Mouse (Mus musculus): Measurements from ENCODE around the gene Flrt2. TPM values are rescaled to one million over a fixed set of nuclear protein-coding genes. Genes with fewer than 3 reads are reported as not detected.

Gene Flrt2
- polyA plus RNA-seq, 1 experiment from 2014 or later, result 0.48 TPM

- WGBS (ENCODE audit: insufficient replicate concordance), result 1% methylated on average over 62 of the region's 68 CpGs
- peak overlapping the region; percentile 11; the same call in 1 of the 2 replicates for H3K9ac ChIP-seq (replicated peaks)
- TF ChIP-seq CTCF (IDR thresholded peaks at IDR 0.05; ENCODE audit: low read depth), result peak; percentile 18; the same call in 1 of the 2 replicates
- no peak for TF ChIP-seq EP300 (IDR thresholded peaks at IDR 0.05; ENCODE audit: low read depth)
These were observed 3.2 kb downstream of the Flrt2 start for GRCm38 (mm10) chr12:95694991-95695833.

GRCm38 (mm10) chr12:95695834-95696521, 4.0 kb downstream of the Flrt2 start:
- peak overlapping the region; percentile 43 for H3K4me3 ChIP-seq (ENCODE audit: low read depth, low read length)
- TF ChIP-seq CTCF (IDR thresholded peaks at IDR 0.05; ENCODE audit: low read depth) (no peak), EP300 (IDR thresholded peaks at IDR 0.05; ENCODE audit: low read depth) (no peak)
- H3K27me3 ChIP-seq (ENCODE audit: insufficient read depth, low read length), result peaks cover 66% of the 10 kb centered on the region
- WGBS (ENCODE audit: insufficient replicate concordance), result under 1% methylated on average over 28 of the region's 28 CpGs
- H3K9ac ChIP-seq (replicated peaks), result no peak overlapping the region
- peak; percentile 10; the same call in 1 of the 2 replicates for ATAC-seq
- DNase-seq, result no peak
- H3K4me2 ChIP-seq (ENCODE audit: low read depth, low read length), result peak overlapping the region; percentile 74
- H3K9me3 ChIP-seq (ENCODE audit: low read length), result no peaks in the 10 kb centered on the region
- peaks cover 3% of the 10 kb centered on the region; the same call in 1 of the 2 replicates for H3K4me1 ChIP-seq (ENCODE audit: insufficient read depth)
- no peak overlapping the region for H3K27ac ChIP-seq (ENCODE audit: low read depth)
- H3K36me3 ChIP-seq (replicated peaks; ENCODE audit: insufficient read depth, low read length), result no peaks in the 10 kb centered on the region

More at GRCm38 (mm10) chr12:95694991-95695833, 3.2 kb downstream of the Flrt2 start:
- Histone ChIP-seq H3K9me3 (ENCODE audit: low read length) (no peaks in the 10 kb centered on the region), H3K4me2 (ENCODE audit: low read depth, low read length) (peak overlapping the region; percentile 74), H3K4me3 (ENCODE audit: low read depth, low read length) (peak overlapping the region; percentile 43), H3K36me3 (replicated peaks; ENCODE audit: insufficient read depth, low read length) (no peaks in the 10 kb centered on the region), H3K4me1 (ENCODE audit: insufficient read depth) (peaks cover 3% of the 10 kb centered on the region; the same call in 1 of the 2 replicates), H3K27ac (ENCODE audit: low read depth) (0 out of 2 replicates have a peak overlapping the region, but pooled peaks have one; percentile 18), H3K27me3 (ENCODE audit: insufficient read depth, low read length) (peaks cover 69% of the 10 kb centered on the region)
- DNase-seq (peak; percentile 30), ATAC-seq (peak; percentile 43)

GRCm38 (mm10) chr12:95696522-95697025, 4.5 kb downstream of the Flrt2 start:
- H3K4me1 ChIP-seq (ENCODE audit: insufficient read depth), result peaks cover 3% of the 10 kb centered on the region; the same call in 1 of the 2 replicates
- 15% methylated on average over 6 of the region's 6 CpGs for WGBS (ENCODE audit: insufficient replicate concordance)
- peaks cover 60% of the 10 kb centered on the region for H3K27me3 ChIP-seq (ENCODE audit: insufficient read depth, low read length)
- no peak overlapping the region for H3K27ac ChIP-seq (ENCODE audit: low read depth)
- H3K36me3 ChIP-seq (replicated peaks; ENCODE audit: insufficient read depth, low read length), result no peaks in the 10 kb centered on the region
- ATAC-seq (no peak), DNase-seq (no peak)
- H3K9ac ChIP-seq (replicated peaks), result no peak overlapping the region
- no peak overlapping the region for H3K4me3 ChIP-seq (ENCODE audit: low read depth, low read length)
- TF ChIP-seq EP300 (IDR thresholded peaks at IDR 0.05; ENCODE audit: low read depth), result no peak
- no peak for TF ChIP-seq CTCF (IDR thresholded peaks at IDR 0.05; ENCODE audit: low read depth)
- H3K9me3 ChIP-seq (ENCODE audit: low read length), result no peaks in the 10 kb centered on the region
- peak overlapping the region; percentile 74 for H3K4me2 ChIP-seq (ENCODE audit: low read depth, low read length)

GRCm38 (mm10) chr12:95698556-95698955, 6.5 kb downstream of the Flrt2 start:
- DNase-seq, result no peak
- WGBS (ENCODE audit: insufficient replicate concordance), result 48% methylated on average over 1 of the region's 1 CpGs
- peaks cover 42% of the 10 kb centered on the region for H3K27me3 ChIP-seq (ENCODE audit: insufficient read depth, low read length)
- H3K27ac ChIP-seq (ENCODE audit: low read depth), result no peak overlapping the region
- no peaks in the 10 kb centered on the region for H3K36me3 ChIP-seq (replicated peaks; ENCODE audit: insufficient read depth, low read length)
- TF ChIP-seq EP300 (IDR thresholded peaks at IDR 0.05; ENCODE audit: low read depth) (no peak), CTCF (IDR thresholded peaks at IDR 0.05; ENCODE audit: low read depth) (peak; percentile 40)
- H3K9me3 ChIP-seq (ENCODE audit: low read length), result no peaks in the 10 kb centered on the region
- ATAC-seq, result no peak
- H3K4me2 ChIP-seq (ENCODE audit: low read depth, low read length), result no peak overlapping the region
- peaks cover 3% of the 10 kb centered on the region; the same call in 1 of the 2 replicates for H3K4me1 ChIP-seq (ENCODE audit: insufficient read depth)
- no peak overlapping the region for H3K9ac ChIP-seq (replicated peaks)
- H3K4me3 ChIP-seq (ENCODE audit: low read depth, low read length), result no peak overlapping the region

- no peak overlapping the region for H3K9ac ChIP-seq (replicated peaks)
- no peak for TF ChIP-seq CTCF (IDR thresholded peaks at IDR 0.05; ENCODE audit: low read depth)
- WGBS (ENCODE audit: insufficient replicate concordance), result 46% methylated on average over 2 of the region's 2 CpGs
- no peak overlapping the region for H3K4me2 ChIP-seq (ENCODE audit: low read depth, low read length)
- H3K36me3 ChIP-seq (replicated peaks; ENCODE audit: insufficient read depth, low read length), result no peaks in the 10 kb centered on the region
- H3K4me1 ChIP-seq (ENCODE audit: insufficient read depth), result no peaks in the 10 kb centered on the region
- peaks cover 20% of the 10 kb centered on the region for H3K27me3 ChIP-seq (ENCODE audit: insufficient read depth, low read length)
- H3K9me3 ChIP-seq (ENCODE audit: low read length), result no peaks in the 10 kb centered on the region
- H3K4me3 ChIP-seq (ENCODE audit: low read depth, low read length), result no peak overlapping the region
- ATAC-seq (no peak), DNase-seq (no peak)
- H3K27ac ChIP-seq (ENCODE audit: low read depth), result no peak overlapping the region
These were observed 8.7 kb downstream of the Flrt2 start for GRCm38 (mm10) chr12:95700746-95701145.

- DNase-seq (no peak), ATAC-seq (no peak)
- no peaks in the 10 kb centered on the region for H3K36me3 ChIP-seq (replicated peaks; ENCODE audit: insufficient read depth, low read length)
- no peak overlapping the region for H3K27ac ChIP-seq (ENCODE audit: low read depth)
- no peak overlapping the region for H3K9ac ChIP-seq (replicated peaks)
- no peak overlapping the region for H3K4me2 ChIP-seq (ENCODE audit: low read depth, low read length)
- H3K4me1 ChIP-seq (ENCODE audit: insufficient read depth), result no peaks in the 10 kb centered on the region
- no peak overlapping the region for H3K4me3 ChIP-seq (ENCODE audit: low read depth, low read length)
- TF ChIP-seq CTCF (IDR thresholded peaks at IDR 0.05; ENCODE audit: low read depth) (no peak), EP300 (IDR thresholded peaks at IDR 0.05; ENCODE audit: low read depth) (no peak)
- 0 out of 2 replicates have a peak, but pooled peaks cover 12% of the 10 kb centered on the region for H3K27me3 ChIP-seq (ENCODE audit: insufficient read depth, low read length)
- H3K9me3 ChIP-seq (ENCODE audit: low read length), result no peaks in the 10 kb centered on the region
These were observed 9.6 kb downstream of the Flrt2 start for GRCm38 (mm10) chr12:95701580-95701979.

Measured in liver, postnatal 0 days (tissue).